Mouse (Mus musculus) E14TG2a.4 (cell line): ENCODE measurements around the gene Bax.
A peak's percentile ranks its signal among the peaks of the same experiment; 100 is the strongest.

ENCODE experiments used
- H3K27me3 ChIP-seq: 2 replicates; pipeline ENCODE4 v1.6.1; 2014; ENCODE audit warnings: low read length, control low read depth; ENCODE audit not compliant: insufficient read depth
- H3K36me3 ChIP-seq: 2 replicates; pipeline ENCODE4 v1.6.1; 2014; ENCODE audit warnings: low read length, control low read depth; ENCODE audit not compliant: insufficient read depth
- H3K4me1 ChIP-seq: replicated peaks from 2 replicates; pipeline ENCODE4 v1.6.1; 2014; ENCODE audit warnings: low read depth, low read length, control low read depth
- H3K4me3 ChIP-seq: replicated peaks from 2 replicates; pipeline ENCODE4 v1.5.1; 2014; ENCODE audit warnings: mild to moderate bottlenecking, low read length
- H3K9me3 ChIP-seq: 2 replicates; pipeline ENCODE4 v1.6.1; 2014; ENCODE audit warnings: low read length, control low read depth
- CTCF ChIP-seq: conservative IDR thresholded peaks from 2 replicates; pipeline ENCODE4 v1.5.1; 2014; ENCODE audit warnings: low read length
- NANOG ChIP-seq: IDR thresholded peaks from 2 replicates; pipeline ENCODE4 v1.6.1; 2014; ENCODE audit warnings: borderline replicate concordance, low read length, mixed read lengths
- POU5F1 ChIP-seq: IDR thresholded peaks from 2 replicates; pipeline ENCODE4 v1.6.1; 2014; ENCODE audit warnings: low read length, borderline replicate concordance

Gene Bax

DNA sequence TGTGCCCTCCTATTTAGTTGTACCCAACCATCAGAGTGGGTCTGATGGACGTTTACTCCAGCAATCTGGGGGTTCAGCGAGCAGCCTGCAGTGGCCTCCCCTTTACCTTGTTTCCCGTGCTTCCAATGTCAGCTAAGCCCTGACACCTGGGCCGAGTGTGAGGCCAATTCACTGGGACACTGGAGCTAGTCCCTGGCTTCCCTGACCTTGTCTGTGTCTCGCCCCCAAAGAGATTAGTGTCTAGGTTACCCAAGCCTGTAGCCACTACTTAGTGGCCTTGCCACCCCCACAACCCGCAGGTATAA is 46.1 kb downstream of the Bax start, which contains the start of gene Lhb:
TSS of gene Lhb (plus strand) at position 206 of the 305 bp plus-strand sequence.
- H3K27me3 ChIP-seq = peaks cover 25% of the 10 kb centered on the region
- TF ChIP-seq NANOG (no peak), POU5F1 (no peak), CTCF (no peak)
- no peaks in the 10 kb centered on the region for H3K9me3 ChIP-seq
- H3K4me3 ChIP-seq = peak within 1 kb of the TSS; percentile 67
- H3K4me1 ChIP-seq = peaks cover 99% of the 10 kb centered on the region
- H3K36me3 ChIP-seq = peaks cover 52% of the 10 kb centered on the region

DNA sequence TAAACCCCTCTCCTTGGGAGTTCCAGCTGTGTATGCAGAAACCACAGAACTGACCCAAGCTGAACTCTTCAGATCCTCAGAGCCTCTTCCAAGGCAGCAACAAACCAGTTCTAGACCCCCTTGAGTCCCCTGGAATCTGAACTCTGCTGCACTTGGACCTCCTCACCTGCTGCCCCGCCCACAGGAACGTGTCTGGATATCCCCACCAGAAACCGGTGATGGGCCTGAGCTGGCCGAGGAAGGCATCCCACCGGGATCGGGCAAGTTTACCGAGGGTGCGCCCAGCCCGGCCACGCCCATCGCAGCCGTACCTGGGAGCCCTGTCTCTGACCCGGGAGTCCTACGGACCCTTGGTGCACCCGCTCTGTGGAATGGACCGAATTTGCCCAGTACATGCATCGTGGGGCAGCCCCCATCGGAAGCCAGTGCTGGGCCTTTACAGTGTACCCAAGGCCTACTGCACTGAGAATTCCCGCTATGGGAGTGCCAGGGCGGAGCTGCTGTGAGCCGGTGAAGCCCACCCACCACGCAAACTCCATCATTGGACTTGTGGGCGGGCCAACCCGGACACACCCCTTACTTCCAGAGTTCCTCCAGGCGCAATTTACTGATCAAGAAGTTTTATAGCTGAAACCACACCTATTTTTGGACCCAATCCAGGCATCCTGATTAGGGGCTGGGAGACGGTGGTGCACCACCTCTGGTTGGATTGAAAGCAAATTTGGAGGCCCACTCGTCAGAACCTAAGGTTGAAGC is 46.7 kb downstream of the Bax start:
- Histone ChIP-seq H3K27me3 (peaks cover 31% of the 10 kb centered on the region), H3K9me3 (no peaks in the 10 kb centered on the region), H3K36me3 (peaks cover 47% of the 10 kb centered on the region), H3K4me1 (peaks cover 98% of the 10 kb centered on the region), H3K4me3 (peak overlapping the region; percentile 67)
- TF ChIP-seq CTCF (no peak), NANOG (no peak), POU5F1 (no peak)

DNA sequence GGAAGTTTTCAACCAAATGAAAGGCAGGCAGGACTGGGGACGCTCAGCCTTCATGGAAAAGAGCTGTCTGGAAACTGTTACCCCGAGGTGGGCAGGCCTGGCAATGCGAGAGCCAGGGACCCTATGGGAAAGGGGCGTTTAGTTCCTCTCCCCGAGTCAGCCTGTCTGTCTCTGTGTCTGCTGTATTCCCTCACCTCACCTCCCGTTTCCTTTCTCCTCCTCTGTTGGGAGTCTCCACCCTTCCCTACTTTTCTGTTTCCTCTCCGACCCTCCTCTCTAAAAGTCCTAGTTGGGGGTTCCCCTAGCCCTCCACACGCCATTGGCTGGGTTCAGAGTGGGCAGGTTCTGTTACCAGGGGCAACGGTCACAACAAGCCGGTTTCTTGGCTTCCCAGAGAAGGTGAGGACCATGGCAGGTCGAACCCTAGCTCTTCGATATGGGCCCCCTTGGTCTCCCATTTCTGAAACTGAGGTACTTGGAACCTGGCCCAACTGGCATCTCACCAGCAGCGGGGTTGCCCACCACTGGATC is 48.7 kb downstream of the Bax start:
- peak overlapping the region; percentile 41; the same call in 1 of the 2 replicates for H3K4me3 ChIP-seq
- peaks cover 27% of the 10 kb centered on the region for H3K36me3 ChIP-seq
- TF ChIP-seq NANOG = no peak
- no peak for TF ChIP-seq CTCF
- no peak for TF ChIP-seq POU5F1
- peaks cover 44% of the 10 kb centered on the region for H3K27me3 ChIP-seq
- no peaks in the 10 kb centered on the region for H3K9me3 ChIP-seq
- peaks cover 94% of the 10 kb centered on the region for H3K4me1 ChIP-seq

DNA sequence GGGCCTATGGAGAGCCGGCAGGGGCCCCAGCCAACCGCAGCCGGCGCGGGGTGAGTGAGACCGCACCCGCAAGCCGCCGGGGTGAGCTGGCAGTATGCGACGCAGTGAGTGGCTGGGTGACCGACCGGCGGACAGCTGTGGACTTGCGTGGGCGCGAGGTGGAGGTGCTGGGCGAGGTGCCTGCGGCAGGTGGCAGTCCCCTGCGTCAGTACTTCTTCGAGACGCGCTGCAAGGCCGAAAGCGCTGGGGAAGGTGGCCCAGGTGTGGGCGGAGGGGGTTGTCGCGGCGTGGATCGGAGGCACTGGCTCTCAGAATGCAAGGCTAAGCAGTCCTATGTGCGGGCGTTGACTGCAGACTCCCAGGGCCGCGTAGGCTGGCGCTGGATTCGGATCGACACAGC is 51.1 kb downstream of the Bax start:
- Histone ChIP-seq H3K9me3 (no peaks in the 10 kb centered on the region), H3K27me3 (peaks cover 64% of the 10 kb centered on the region), H3K4me3 (peak overlapping the region; percentile 81), H3K4me1 (peaks cover 78% of the 10 kb centered on the region), H3K36me3 (peaks cover 3% of the 10 kb centered on the region)
- no peak for TF ChIP-seq CTCF

DNA sequence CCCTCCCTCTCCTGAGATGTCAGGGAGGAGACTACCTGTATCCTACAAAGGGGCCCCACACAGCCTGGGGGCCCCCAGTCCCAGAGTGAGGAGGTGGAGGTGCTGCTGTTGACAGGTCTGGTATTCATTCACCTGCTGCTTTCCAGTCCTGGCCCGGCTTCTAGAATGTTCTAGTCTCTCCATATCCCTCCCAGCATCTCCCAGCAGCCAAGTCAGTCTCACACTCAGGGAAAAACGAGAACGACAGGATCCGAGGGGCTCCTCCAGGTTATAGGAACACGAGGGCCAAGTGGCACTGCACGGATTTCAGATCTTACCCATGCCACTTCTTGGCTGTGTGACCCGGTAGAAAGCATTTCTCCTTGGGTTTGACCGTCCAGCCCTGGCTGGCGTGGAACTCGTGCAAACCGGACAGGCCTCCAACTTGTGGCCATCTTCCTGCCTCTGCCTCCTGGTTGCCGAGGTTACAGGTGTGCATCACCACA is 51.9 kb downstream of the Bax start:
- Histone ChIP-seq H3K9me3 (no peaks in the 10 kb centered on the region), H3K27me3 (peaks cover 73% of the 10 kb centered on the region), H3K4me1 (peaks cover 69% of the 10 kb centered on the region), H3K36me3 (no peaks in the 10 kb centered on the region), H3K4me3 (peak overlapping the region; percentile 81)
- TF ChIP-seq NANOG = no peak
- no peak for TF ChIP-seq POU5F1

DNA sequence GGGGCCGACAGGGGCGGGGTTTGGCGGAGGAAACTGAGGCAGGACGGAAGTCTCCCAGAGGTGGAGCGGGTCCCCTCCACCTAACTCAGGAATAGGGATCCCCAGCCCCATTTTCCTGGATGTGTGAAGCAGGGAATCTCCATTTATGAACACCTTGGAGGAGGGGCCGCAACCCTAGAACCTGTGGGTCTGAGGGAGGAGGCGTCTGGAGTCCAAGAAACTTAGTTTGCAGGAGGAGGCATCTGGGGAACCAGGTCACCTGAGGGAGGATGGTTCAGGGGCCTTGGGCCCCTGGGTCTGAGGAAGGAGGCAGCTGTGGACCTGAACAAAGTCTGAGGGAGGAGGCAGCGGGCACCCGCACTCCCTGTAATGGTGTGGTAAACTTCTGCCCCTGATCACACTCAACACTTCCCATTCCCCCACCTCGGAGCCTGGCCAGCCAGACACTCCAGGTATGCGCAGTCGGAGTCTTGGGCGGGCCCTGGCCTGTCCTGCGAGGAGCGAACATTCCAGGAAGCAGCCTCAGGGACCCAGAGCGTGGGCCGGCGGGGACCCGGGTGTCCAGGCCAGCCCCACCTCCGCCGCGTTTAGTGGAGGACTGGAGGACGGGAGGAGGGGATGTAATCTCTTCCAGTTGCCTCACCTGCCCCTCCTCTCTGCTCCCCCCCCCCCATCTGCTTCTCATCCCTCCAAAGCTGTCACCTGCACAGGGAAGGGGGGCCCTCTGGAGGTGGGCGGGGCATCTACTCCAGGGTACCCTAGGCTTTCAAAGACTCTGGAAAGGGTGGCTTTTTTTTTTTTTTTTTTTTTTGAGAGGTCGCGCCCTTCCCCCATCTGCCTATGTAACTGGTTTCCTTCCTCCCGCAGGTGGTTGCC is 52.6 kb downstream of the Bax start:
- Histone ChIP-seq H3K4me3 (peak overlapping the region; percentile 81), H3K36me3 (no peaks in the 10 kb centered on the region), H3K27me3 (peaks cover 79% of the 10 kb centered on the region), H3K9me3 (no peaks in the 10 kb centered on the region), H3K4me1 (peaks cover 66% of the 10 kb centered on the region)
- TF ChIP-seq NANOG (no peak), CTCF (no peak), POU5F1 (no peak)

DNA sequence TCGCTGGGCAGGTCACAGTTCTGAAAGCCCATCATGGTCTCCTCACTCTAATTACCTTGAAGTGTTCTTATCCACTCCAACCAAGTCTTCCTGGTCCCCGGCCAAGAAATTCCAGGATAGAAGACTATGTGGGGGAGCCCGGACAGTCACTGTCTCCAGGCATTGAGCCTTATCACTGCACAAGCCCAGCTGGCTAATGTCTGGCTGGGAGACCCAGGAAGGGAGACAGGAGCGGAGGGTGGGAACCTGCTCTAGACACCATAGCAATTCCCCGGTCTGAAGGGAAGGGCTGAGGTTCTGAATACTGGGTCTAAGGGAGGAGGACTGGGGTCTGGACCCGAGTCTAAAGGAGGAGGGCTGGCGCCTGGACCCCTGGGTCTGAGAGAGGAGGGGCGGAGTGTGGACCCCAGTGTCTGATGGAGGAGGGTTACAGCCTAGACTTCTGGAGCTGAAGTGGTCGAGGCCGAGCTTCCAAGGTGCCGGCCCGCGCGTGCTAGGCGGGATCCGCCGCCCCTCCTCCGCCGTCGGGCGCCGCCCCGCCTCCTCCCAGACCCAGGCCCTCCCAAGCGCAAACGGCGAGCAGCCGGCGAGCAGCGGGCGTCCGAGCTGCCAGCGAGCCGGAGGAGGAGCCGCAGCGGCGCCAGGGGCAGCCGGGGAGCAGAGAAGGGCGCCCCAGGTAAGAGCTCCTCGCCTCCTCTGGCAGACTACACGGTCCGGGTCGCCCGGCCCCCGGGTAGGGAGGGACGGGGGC is 53.4 kb downstream of the Bax start, which contains the start of gene Ntf5:
TSS of gene Ntf5 (plus strand) at position 583 of the 751 bp plus-strand sequence.
- TF ChIP-seq CTCF = no peak
- TF ChIP-seq POU5F1 = no peak
- TF ChIP-seq NANOG = no peak
- H3K9me3 ChIP-seq = no peaks in the 10 kb centered on the region
- no peaks in the 10 kb centered on the region for H3K36me3 ChIP-seq
- H3K27me3 ChIP-seq = peaks cover 79% of the 10 kb centered on the region
- peaks cover 65% of the 10 kb centered on the region for H3K4me1 ChIP-seq
- H3K4me3 ChIP-seq = peak within 1 kb of the TSS; percentile 81

DNA sequence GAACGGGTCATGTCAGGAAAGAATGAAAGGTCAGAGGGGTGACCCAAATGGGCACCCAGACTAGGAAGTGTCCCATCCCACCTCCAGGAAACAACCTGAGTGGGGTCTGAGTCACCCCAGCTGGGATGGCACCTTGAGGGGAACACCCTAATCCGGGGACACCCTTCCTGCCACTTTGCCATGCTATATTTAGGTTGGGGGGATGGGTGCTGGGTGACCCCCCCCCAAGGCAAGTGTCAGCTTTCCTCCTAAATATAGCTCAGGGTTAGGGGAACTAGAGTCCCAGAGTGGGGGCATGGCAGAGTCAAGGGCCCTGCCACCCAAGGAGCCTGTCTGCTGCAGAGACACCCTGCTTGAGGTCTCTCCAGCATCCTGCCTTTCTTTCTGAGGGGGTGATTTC is 54.3 kb downstream of the Bax start:
- Histone ChIP-seq H3K4me1 (peaks cover 65% of the 10 kb centered on the region), H3K27me3 (peaks cover 85% of the 10 kb centered on the region), H3K4me3 (no peak overlapping the region), H3K9me3 (no peaks in the 10 kb centered on the region), H3K36me3 (no peaks in the 10 kb centered on the region)
- TF ChIP-seq NANOG = no peak
- no peak for TF ChIP-seq CTCF
- TF ChIP-seq POU5F1 = no peak
